Mouse (Mus musculus) liver, adult 10 weeks (tissue): Measurements from ENCODE around the gene Tnxb. TPM values are rescaled to one million over a fixed set of nuclear protein-coding genes. Genes with fewer than 3 reads are reported as not detected.

ENCODE experiments used
- polyA plus RNA-seq: library from polyadenylated mRNA; stranded (reverse); fragments of 350-450 nt; fragmentation: Illumina TruSeq; extraction: RNeasy Lipid Tissue Mini Kit (QIAGEN cat#74804); gene quantifications from one replicate; pipeline ENCODE4 v1.2.3, GENCODE M21; 2014; ENCODE audit warnings: low read depth, low replicate concordance

Gene Tnxb
- 0.03 TPM for polyA plus RNA-seq

GRCm38 (mm10) chr17:34670235-34670634 is at the start of gene Tnxb:
TSS of gene Tnxb (plus strand) at chr17:34670535.

GRCm38 (mm10) chr17:34627943-34628643 is 42.2 kb upstream of the Tnxb start, which contains the start of gene Ppt2:
TSS of gene Ppt2 (minus strand) at chr17:34628510.

GRCm38 (mm10) chr17:34629221-34629751 is 41.0 kb upstream of the Tnxb start, which contains the start of gene Prrt1:
TSS of gene Prrt1 (plus strand) at chr17:34629533.

GRCm38 (mm10) chr17:34644608-34645007 is 25.7 kb upstream of the Tnxb start, which contains the start of gene Fkbpl:
TSS of gene Fkbpl (plus strand) at chr17:34644764.

GRCm38 (mm10) chr17:34646906-34647787 is 23.2 kb upstream of the Tnxb start, which contains the start of gene Atf6b:
TSS of gene Atf6b (plus strand) at chr17:34647146.

GRCm38 (mm10) chr17:34743719-34744118 is 73.4 kb downstream of the Tnxb start, which contains the start of gene C4b:
TSS of gene C4b (minus strand) at chr17:34743882.

Other genes starting within 250 kb of the Tnxb start
- gene Btnl4, start 193.2 kb upstream of the Tnxb start, polyA plus RNA-seq: not detected
- gene Btnl6, start 153.2 kb upstream of the Tnxb start, polyA plus RNA-seq: not detected
- gene Notch4, start 106.3 kb upstream of the Tnxb start, polyA plus RNA-seq: 0.16 TPM
- 0.61 TPM for gene Gpsm3, start 80.7 kb upstream of the Tnxb start, polyA plus RNA-seq
- gene Pbx2, start 79.3 kb upstream of the Tnxb start, polyA plus RNA-seq: 5.3 TPM
- not detected for gene Ager, start 72.7 kb upstream of the Tnxb start, polyA plus RNA-seq
- 45.1 TPM for gene Rnf5, start 66.8 kb upstream of the Tnxb start, polyA plus RNA-seq
- 0.72 TPM for gene Agpat1, start 66.3 kb upstream of the Tnxb start, polyA plus RNA-seq
- gene Egfl8, start 54.6 kb upstream of the Tnxb start, polyA plus RNA-seq: not detected
- gene Ppt2, start 42.0 kb upstream of the Tnxb start, polyA plus RNA-seq: 7.0 TPM
- gene Prrt1, start 41.0 kb upstream of the Tnxb start, polyA plus RNA-seq: not detected
- 1.9 TPM for gene Fkbpl, start 25.8 kb upstream of the Tnxb start, polyA plus RNA-seq
- 1.9 TPM for gene Atf6b, start 23.4 kb upstream of the Tnxb start, polyA plus RNA-seq
- gene C4b, start 73.3 kb downstream of the Tnxb start, polyA plus RNA-seq: 80.2 TPM
- not detected for gene Cyp21a1, start 134.0 kb downstream of the Tnxb start, polyA plus RNA-seq
- gene Stk19, start 166.4 kb downstream of the Tnxb start, polyA plus RNA-seq: 3.5 TPM
- 3.6 TPM for gene Dxo, start 166.5 kb downstream of the Tnxb start, polyA plus RNA-seq
- gene Skiv2l, start 179.7 kb downstream of the Tnxb start, polyA plus RNA-seq: 3.2 TPM
- 1.5 TPM for gene Nelfe, start 179.9 kb downstream of the Tnxb start, polyA plus RNA-seq
- gene Cfb, start 192.0 kb downstream of the Tnxb start, polyA plus RNA-seq: 281 TPM
- gene Zbtb12, start 208.9 kb downstream of the Tnxb start, polyA plus RNA-seq: 0.69 TPM
- gene Gm20547, start 211.5 kb downstream of the Tnxb start, polyA plus RNA-seq: 33.6 TPM
- 24.6 TPM for gene C2, start 227.7 kb downstream of the Tnxb start, polyA plus RNA-seq
- 7.4 TPM for gene Ehmt2, start 227.9 kb downstream of the Tnxb start, polyA plus RNA-seq
- gene Slc44a4, start 243.9 kb downstream of the Tnxb start, polyA plus RNA-seq: not detected